Mouse (Mus musculus): Measurements from ENCODE around the gene Sap18b.

DNA sequence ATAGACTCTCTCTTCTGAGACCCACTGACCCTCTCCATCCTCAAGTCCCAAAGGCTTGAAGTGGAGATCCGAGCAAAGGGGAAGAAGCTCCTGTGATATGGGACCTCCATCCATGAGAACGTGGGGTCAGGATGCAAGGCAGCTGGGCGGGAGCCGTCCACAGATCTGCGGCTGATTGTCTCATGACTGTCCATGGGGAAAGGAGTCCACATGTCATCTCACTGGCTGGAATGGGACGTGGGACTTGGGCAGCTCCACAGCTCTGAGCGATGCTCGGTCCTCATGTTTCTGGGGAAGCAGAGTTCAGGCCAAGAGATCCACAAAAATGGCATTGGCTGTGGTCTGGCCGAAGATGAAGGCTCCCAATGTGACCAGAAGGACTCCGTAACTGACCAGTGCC is 12.1 kb downstream of the Sap18b start:
- TF ChIP-seq CTCF (IDR thresholded peaks at IDR 0.05; ENCODE audit: control insufficient read depth, insufficient read depth, insufficient read length) = no peak
- TF ChIP-seq MAX (IDR thresholded peaks at IDR 0.05) = no peak
- TF ChIP-seq MYOG (IDR thresholded peaks at IDR 0.05; ENCODE audit: control insufficient read depth, extremely low read depth, insufficient read length) = no peak

Measured in C2C12 (cell line).